ENCODE assay signal across 9 mouse cellular contexts in the genomic region with DNA sequence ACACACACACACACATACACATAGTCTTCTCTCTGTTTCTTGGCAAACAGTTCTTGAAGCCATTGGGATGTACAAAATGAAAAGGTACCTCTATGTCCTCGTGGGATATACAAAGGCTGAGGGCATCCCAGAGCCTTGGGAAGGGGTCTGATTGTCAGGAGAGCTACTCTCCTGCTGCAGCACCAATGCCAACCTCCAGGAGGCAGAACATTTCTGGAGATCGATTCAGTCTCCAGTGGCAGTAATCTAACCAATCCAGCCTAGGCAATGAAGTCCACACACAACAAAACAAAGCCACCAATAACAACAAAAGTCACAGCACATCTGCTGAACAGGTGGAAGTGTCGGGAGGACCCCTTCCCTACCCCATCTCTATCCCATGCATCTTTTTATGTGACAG. TPM values are rescaled to one million over a fixed set of nuclear protein-coding genes. Genes with fewer than 3 reads are reported as not detected.
DNase-seq lines count a peak whose midpoint lies in the region; ATAC-seq and TF ChIP-seq lines count a peak whose summit lies in the region.
"Had no signal": no experiment of that assay in that cellular context is flagged by ENCODE, and none has a peak within 500 bp of the region (broad histone marks: within the 10 kb centered on the region; RNA-seq: fewer than 3 reads in every experiment).

No protein-coding gene starts in this region.

- H3K79me2 ChIP-seq in myocyte (ENCODE audit: control insufficient read depth, insufficient read depth), result no peaks in the 10 kb centered on the region

- ATAC-seq in forebrain, postnatal 0 days, result no peak
- ATAC-seq in forebrain, embryonic 14.5 days, result no peak
- ATAC-seq in midbrain, embryonic 14.5 days (ENCODE audit: low FRiP score, low TSS enrichment), result no peak
- ATAC-seq in midbrain, embryonic 13.5 days, result no peak

- H3K4me1 ChIP-seq in forebrain, postnatal 0 days (ENCODE audit: insufficient read depth), result 0 out of 2 replicates have a peak, but pooled peaks cover 6% of the 10 kb centered on the region
- peaks cover 22% of the 10 kb centered on the region for H3K4me1 ChIP-seq in forebrain, embryonic 14.5 days (ENCODE audit: control insufficient read depth, insufficient read depth, low read length)
- peaks cover 36% of the 10 kb centered on the region for H3K4me1 ChIP-seq in midbrain, embryonic 14.5 days (ENCODE audit: control insufficient read depth, insufficient read depth, low read length)
- peaks cover 54% of the 10 kb centered on the region for H3K4me1 ChIP-seq in midbrain, embryonic 13.5 days (replicated peaks)
- H3K4me1 ChIP-seq in kidney, adult 2 months (ENCODE audit: control insufficient read depth, insufficient read depth, low read length), result 0 out of 2 replicates have a peak, but pooled peaks cover 7% of the 10 kb centered on the region

- H3K27me3 ChIP-seq in forebrain, postnatal 0 days (ENCODE audit: insufficient read depth, low read length), result no peaks in the 10 kb centered on the region
- H3K27me3 ChIP-seq in forebrain, embryonic 14.5 days (replicated peaks; ENCODE audit: control insufficient read depth, insufficient read depth, low read length), result no peaks in the 10 kb centered on the region
- no peaks in the 10 kb centered on the region for H3K27me3 ChIP-seq in midbrain, embryonic 14.5 days (ENCODE audit: control insufficient read depth, insufficient read depth, low read length)
- H3K27me3 ChIP-seq in midbrain, embryonic 13.5 days, result no peaks in the 10 kb centered on the region
- H3K27me3 ChIP-seq in kidney, adult 2 months (replicated peaks; ENCODE audit: control insufficient read depth, insufficient read depth, low read length), result no peaks in the 10 kb centered on the region
- peaks cover 5% of the 10 kb centered on the region for H3K27me3 ChIP-seq in myocyte (ENCODE audit: control insufficient read depth, insufficient read depth, insufficient read length)

- no peaks in the 10 kb centered on the region for H3K9me3 ChIP-seq in forebrain, postnatal 0 days (ENCODE audit: low read length)
- H3K9me3 ChIP-seq in forebrain, embryonic 14.5 days (replicated peaks; ENCODE audit: control insufficient read depth, low read length), result no peaks in the 10 kb centered on the region
- H3K9me3 ChIP-seq in midbrain, embryonic 14.5 days (ENCODE audit: control insufficient read depth, low read length), result no peaks in the 10 kb centered on the region
- H3K9me3 ChIP-seq in midbrain, embryonic 13.5 days, result no peaks in the 10 kb centered on the region
- H3K9me3 ChIP-seq: embryonic facial prominence, embryonic 12.5 days had no signal

- no peak for DNase-seq in forebrain, postnatal 0 days
- DNase-seq in forebrain, embryonic 14.5 days (ENCODE audit: low spot score), result no peak
- peak; percentile 31 for DNase-seq in midbrain, embryonic 14.5 days
- DNase-seq in kidney, adult 2 months, result no peak
- DNase-seq in right cerebral cortex, postnatal 25 days, result no peak
- no peak for DNase-seq in right cerebral cortex, postnatal 14 days

- no peak overlapping the region for H3K27ac ChIP-seq in forebrain, postnatal 0 days (ENCODE audit: low read depth, low read length)
- no peak overlapping the region for H3K27ac ChIP-seq in forebrain, embryonic 14.5 days (ENCODE audit: low read depth, low read length)
- H3K27ac ChIP-seq in midbrain, embryonic 14.5 days (replicated peaks; ENCODE audit: low read depth, low read length), result no peak overlapping the region
- no peak overlapping the region for H3K27ac ChIP-seq in midbrain, embryonic 13.5 days
- H3K27ac ChIP-seq in kidney, adult 2 months (ENCODE audit: insufficient read depth, low read depth, low read length), result no peak overlapping the region
- H3K27ac ChIP-seq: embryonic facial prominence, embryonic 12.5 days had no signal

- peak; percentile 42; the same call in 1 of the 2 replicates for TF ChIP-seq CTCF in forebrain, postnatal 0 days (IDR thresholded peaks at IDR 0.05; ENCODE audit: low read depth)
- TF ChIP-seq CTCF in kidney, adult 2 months (conservative IDR thresholded peaks at IDR 0.05; ENCODE audit: insufficient read depth, insufficient read length, low read depth, low read length), result peak; percentile 61

- no peak overlapping the region for H3K4me3 ChIP-seq in forebrain, postnatal 0 days (ENCODE audit: low read depth, low read length)
- no peak overlapping the region for H3K4me3 ChIP-seq in forebrain, embryonic 14.5 days (ENCODE audit: low read depth, low read length)
- no peak overlapping the region for H3K4me3 ChIP-seq in midbrain, embryonic 14.5 days (replicated peaks; ENCODE audit: low read depth, low read length)
- no peak overlapping the region for H3K4me3 ChIP-seq in midbrain, embryonic 13.5 days (replicated peaks)
- no peak overlapping the region for H3K4me3 ChIP-seq in kidney, adult 2 months (ENCODE audit: insufficient read depth, low read depth, low read length)
- no peak overlapping the region for H3K4me3 ChIP-seq in myocyte
- H3K4me3 ChIP-seq: embryonic facial prominence, embryonic 12.5 days had no signal

- no peak for TF ChIP-seq POLR2A in kidney, adult 2 months (IDR thresholded peaks at IDR 0.05; ENCODE audit: low read depth, low read length)
- no peak for TF ChIP-seq POLR2A in myocyte (IDR thresholded peaks at IDR 0.05; ENCODE audit: insufficient read length, low read depth)

- 65% methylated on average over 3 of the region's 3 CpGs for WGBS in forebrain, postnatal 0 days
- WGBS in forebrain, embryonic 14.5 days, result 60% methylated on average over 3 of the region's 3 CpGs
- 65% methylated on average over 3 of the region's 3 CpGs for WGBS in midbrain, embryonic 14.5 days
- 61% methylated on average over 3 of the region's 3 CpGs for WGBS in midbrain, embryonic 13.5 days
- 52% methylated on average over 3 of the region's 3 CpGs for WGBS in kidney, adult 2 months

- no peak overlapping the region for H3K9ac ChIP-seq in forebrain, postnatal 0 days
- no peak overlapping the region for H3K9ac ChIP-seq in forebrain, embryonic 14.5 days (ENCODE audit: low read length)
- no peak overlapping the region for H3K9ac ChIP-seq in midbrain, embryonic 14.5 days (replicated peaks; ENCODE audit: low read length)
- H3K9ac ChIP-seq in midbrain, embryonic 13.5 days (replicated peaks), result no peak overlapping the region
- H3K9ac ChIP-seq: embryonic facial prominence, embryonic 12.5 days had no signal

- no peak overlapping the region for H3K4me2 ChIP-seq in forebrain, postnatal 0 days (ENCODE audit: low read depth)
- H3K4me2 ChIP-seq in forebrain, embryonic 14.5 days (ENCODE audit: low read length), result no peak overlapping the region
- H3K4me2 ChIP-seq in midbrain, embryonic 14.5 days (ENCODE audit: low read length), result no peak overlapping the region
- no peak overlapping the region for H3K4me2 ChIP-seq in midbrain, embryonic 13.5 days (replicated peaks)
- peak overlapping the region; percentile 34 for H3K4me2 ChIP-seq in myocyte (ENCODE audit: low read depth)
- H3K4me2 ChIP-seq: embryonic facial prominence, embryonic 12.5 days had no signal

- no peaks in the 10 kb centered on the region for H3K36me3 ChIP-seq in forebrain, postnatal 0 days (ENCODE audit: insufficient read depth)
- H3K36me3 ChIP-seq in forebrain, embryonic 14.5 days (ENCODE audit: control insufficient read depth, insufficient read depth, low read length), result no peaks in the 10 kb centered on the region
- no peaks in the 10 kb centered on the region for H3K36me3 ChIP-seq in midbrain, embryonic 14.5 days (ENCODE audit: control insufficient read depth, insufficient read depth, low read length)
- H3K36me3 ChIP-seq in midbrain, embryonic 13.5 days, result no peaks in the 10 kb centered on the region
- H3K36me3 ChIP-seq in kidney, adult 2 months (ENCODE audit: control insufficient read depth, insufficient read depth, low read length), result no peaks in the 10 kb centered on the region
- H3K36me3 ChIP-seq in myocyte (ENCODE audit: control insufficient read depth, insufficient read depth), result no peaks in the 10 kb centered on the region
- H3K36me3 ChIP-seq: embryonic facial prominence, embryonic 12.5 days had no signal

- H3ac ChIP-seq in myocyte (ENCODE audit: control insufficient read depth, insufficient read length), result no peak overlapping the region

TF ChIP-seq in myocyte, 11 proteins besides CTCF, POLR2A, EP300 and RAD21:
- TF ChIP-seq SRF (IDR thresholded peaks at IDR 0.05; ENCODE audit: control insufficient read depth, insufficient read length, low read depth), result no peak
- TF ChIP-seq MYOG (IDR thresholded peaks at IDR 0.05; ENCODE audit: control insufficient read depth in 1 of 3, insufficient read depth in 1 of 3, insufficient read length in 2 of 3, low read depth in 2 of 3), result no peak
- TF ChIP-seq MYOD1 (IDR thresholded peaks at IDR 0.05; ENCODE audit: control insufficient read depth in 1 of 3, insufficient read length in 2 of 3, low read depth in 2 of 3), result no peak
- no peak for TF ChIP-seq CEBPB (IDR thresholded peaks at IDR 0.05; ENCODE audit: insufficient read depth, poor library complexity, severe bottlenecking)
- TF ChIP-seq USF1 (IDR thresholded peaks at IDR 0.05; ENCODE audit: low read depth), result no peak
TF ChIP-seq in myocyte: peak in this region for 0.

RNA-seq across cellular contexts. Expression of gene Trim2, which starts 38.2 kb away (rescaled TPM):
- 186 and 218 TPM in 2 replicates for total RNA-seq in forebrain, postnatal 0 days (2014; rRNA removed)
- 75.9 and 127 TPM in 2 replicates for polyA plus RNA-seq in forebrain, postnatal 0 days (2015; fragmentation: Nextera tagmentation; extraction: Ambion mirVana)
- 117 and 162 TPM in 2 replicates for polyA plus RNA-seq in forebrain, embryonic 14.5 days (2014; fragmentation: Nextera tagmentation; extraction: Ambion mirVana)
- polyA plus RNA-seq in midbrain, embryonic 14.5 days (2014; fragmentation: Nextera tagmentation; extraction: Ambion mirVana), result 144 and 154 TPM in 2 replicates
- polyA plus RNA-seq in midbrain, embryonic 13.5 days (2015; fragmentation: Nextera tagmentation; extraction: Ambion mirVana), result 165 and 177 TPM in 2 replicates
- 44.5 and 49.2 TPM in 2 replicates for polyA plus RNA-seq in kidney, adult 2 months (2012; rRNA removed)
- 3.2 TPM for polyA plus RNA-seq in myocyte (2012; fragmentation: generic; extraction: Trizol)

Comparison
In these comparisons a context has a peak if more than half of its experiments do, and no peak if none do; other contexts are left out.
1. RNA of gene Trim2, which starts 38.2 kb away (polyA plus RNA-seq): 165 to 177 TPM in midbrain, embryonic 13.5 days, 144 to 154 TPM in midbrain, embryonic 14.5 days, 75.9 to 127 TPM in forebrain, postnatal 0 days, 117 to 162 TPM in forebrain, embryonic 14.5 days and 44.5 to 49.2 TPM in kidney, adult 2 months; 3.2 TPM in myocyte (single experiment); every median in the first group is over 10 times any median in the second.